Mouse (Mus musculus) heart, embryonic 14.5 days (tissue): ENCODE results near the gene Pdcd4. TPM values are rescaled to one million over a fixed set of nuclear protein-coding genes. Genes with fewer than 3 reads are reported as not detected.

ENCODE experiments used
- polyA plus RNA-seq: library from polyadenylated mRNA; unstranded; fragments of >200 nt; fragmentation: Nextera tagmentation; extraction: Ambion mirVana; gene quantifications from 2 replicates; pipeline ENCODE4 v1.2.1, GENCODE M21; 2014

The Pdcd4 gene
- polyA plus RNA-seq, 1 experiment from 2014 or later = 45.6 TPM

Other genes with a start within 250 kb of the Pdcd4 start
- gene Rbm20, start 214.9 kb upstream of the Pdcd4 start, polyA plus RNA-seq = 52.0 and 55.2 TPM in 2 replicates
- gene Shoc2, start 52.1 kb downstream of the Pdcd4 start, polyA plus RNA-seq = 40.8 and 41.8 TPM in 2 replicates
- gene Bbip1, start 52.4 kb downstream of the Pdcd4 start, polyA plus RNA-seq = 61.4 and 73.4 TPM in 2 replicates
- gene Adra2a, start 151.9 kb downstream of the Pdcd4 start, polyA plus RNA-seq = not detected in 2 replicates